Mouse (Mus musculus) lung, embryonic 16.5 days (tissue): ENCODE measurements at regions not wholly inside any gene's neighbourhood (a gene's known extent, or its start where the extent isn't known, plus 50 kb on each side); places are given as distances from the start of the nearest gene placed in this dataset.

Source experiments
- ATAC-seq: fragments of 200-750 bp; cut with Nextera tagmentation; 2 replicates; pipeline ENCODE4 v1.8.0; 2017; ENCODE audit warnings: low read depth, mild to moderate bottlenecking, moderate library complexity
- H3K27ac ChIP-seq: fragments of 300-500 bp; sonication (generic); 2 replicates; pipeline ENCODE4 v1.5.1; 2014; ENCODE audit warnings: mild to moderate bottlenecking, control low read depth, low read length
- H3K27me3 ChIP-seq: fragments of 300-500 bp; sonication (generic); 2 replicates; pipeline ENCODE4 v1.6.1; 2014; ENCODE audit warnings: low read depth, low read length, mixed read lengths; ENCODE audit not compliant: control insufficient read depth, insufficient read depth
- H3K36me3 ChIP-seq: fragments of 300-500 bp; sonication (generic); 2 replicates; pipeline ENCODE4 v1.6.1; 2014; ENCODE audit warnings: low read length; ENCODE audit not compliant: control insufficient read depth, insufficient read depth
- H3K4me1 ChIP-seq: fragments of 300-500 bp; sonication (generic); replicated peaks from 2 replicates; pipeline ENCODE4 v1.6.1; 2014; ENCODE audit warnings: low read length, mixed read lengths; ENCODE audit not compliant: control insufficient read depth, insufficient read depth
- H3K4me2 ChIP-seq: fragments of 300-500 bp; sonication (generic); 2 replicates; pipeline ENCODE4 v1.6.1; 2014; ENCODE audit warnings: low read depth, low read length, control low read depth
- H3K4me3 ChIP-seq: fragments of 300-500 bp; sonication (generic); 2 replicates; pipeline ENCODE4 v1.5.1; 2014; ENCODE audit warnings: mild to moderate bottlenecking, low read length, control low read depth
- H3K9ac ChIP-seq: fragments of 300-500 bp; sonication (generic); 2 replicates; pipeline ENCODE4 v1.6.1; 2014; ENCODE audit warnings: low read length, control low read depth
- H3K9me3 ChIP-seq: fragments of 300-500 bp; sonication (generic); 2 replicates; pipeline ENCODE4 v1.6.1; 2016; ENCODE audit warnings: low read length; ENCODE audit not compliant: control insufficient read depth
- WGBS: fragments of 180-500 bp; shearing (Covaris S2); extraction: QIAGEN DNeasy Blood & Tissue Kit; methylation state at CpG from one replicate; pipeline ENCODE4 v1.1.7; 2014; 5-methylcytosine and 5-hydroxymethylcytosine counted together

DNA sequence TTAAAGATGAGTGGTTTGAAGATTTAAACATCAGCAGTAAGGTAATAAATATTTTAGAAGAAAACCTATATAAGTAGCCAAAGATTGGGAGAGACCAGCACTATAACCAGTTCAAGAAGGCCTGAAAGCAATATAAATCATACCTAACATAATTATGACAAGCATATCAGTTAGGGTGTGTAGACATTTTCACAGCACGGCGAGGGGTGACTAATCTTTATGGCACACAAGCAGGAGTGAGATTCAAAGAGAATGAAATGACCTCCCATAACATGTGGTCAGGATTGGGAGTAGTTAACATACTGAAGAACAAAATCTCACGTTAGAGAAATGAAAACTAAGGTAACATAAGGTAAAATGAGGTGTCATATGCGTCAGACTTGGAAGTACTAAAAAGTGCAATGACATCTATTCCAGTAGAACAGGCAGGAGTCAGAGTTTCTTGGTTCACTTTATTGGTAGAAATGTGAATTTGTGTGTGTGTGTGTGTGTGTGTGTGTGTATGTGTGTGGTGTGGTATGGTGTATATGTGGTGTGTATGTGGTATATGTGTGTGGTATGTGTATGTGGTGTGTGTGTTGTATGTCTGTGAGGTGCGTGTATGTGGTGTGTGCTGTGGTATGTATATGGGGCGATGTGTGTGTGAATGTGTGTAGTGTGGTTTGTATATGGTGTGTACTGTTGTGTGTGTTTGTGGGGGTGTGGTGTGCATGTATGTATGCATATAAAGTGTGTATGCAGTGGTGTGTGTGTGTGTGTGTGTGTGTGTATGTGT is 262.0 kb upstream of the Slc30a5 start:
- Histone ChIP-seq H3K9ac (no peak overlapping the region), H3K36me3 (no peaks in the 10 kb centered on the region), H3K9me3 (no peaks in the 10 kb centered on the region), H3K4me1 (no peaks in the 10 kb centered on the region), H3K4me2 (no peak overlapping the region), H3K27ac (no peak overlapping the region), H3K4me3 (no peak overlapping the region), H3K27me3 (no peaks in the 10 kb centered on the region)
- 81% methylated on average over 6 of the region's 6 CpGs for WGBS
- no peak for ATAC-seq

DNA sequence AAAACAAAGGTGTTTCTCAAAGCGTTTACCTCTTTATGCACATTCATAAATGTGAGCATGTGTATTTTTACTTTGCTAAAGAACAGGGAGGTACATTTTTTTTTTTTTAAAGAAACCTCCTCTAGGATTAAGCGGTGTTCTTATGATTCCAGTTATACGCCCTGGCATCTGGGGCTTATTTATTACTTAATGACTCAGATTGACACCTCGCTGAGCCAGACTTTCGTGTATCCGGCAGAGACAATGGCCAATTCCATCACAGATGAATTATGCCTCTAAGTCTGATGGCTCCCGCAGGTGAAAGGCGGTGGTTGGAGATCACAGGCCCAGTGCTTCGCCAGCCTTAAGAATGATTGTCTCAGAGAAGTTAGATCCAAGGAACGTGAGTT is 259.5 kb upstream of the Slc30a5 start:
- Histone ChIP-seq H3K9ac (no peak overlapping the region), H3K36me3 (no peaks in the 10 kb centered on the region), H3K4me3 (no peak overlapping the region), H3K27me3 (no peaks in the 10 kb centered on the region), H3K27ac (no peak overlapping the region), H3K4me1 (no peaks in the 10 kb centered on the region), H3K9me3 (no peaks in the 10 kb centered on the region), H3K4me2 (no peak overlapping the region)
- WGBS = 87% methylated on average over 10 of the region's 10 CpGs
- no peak for ATAC-seq

DNA sequence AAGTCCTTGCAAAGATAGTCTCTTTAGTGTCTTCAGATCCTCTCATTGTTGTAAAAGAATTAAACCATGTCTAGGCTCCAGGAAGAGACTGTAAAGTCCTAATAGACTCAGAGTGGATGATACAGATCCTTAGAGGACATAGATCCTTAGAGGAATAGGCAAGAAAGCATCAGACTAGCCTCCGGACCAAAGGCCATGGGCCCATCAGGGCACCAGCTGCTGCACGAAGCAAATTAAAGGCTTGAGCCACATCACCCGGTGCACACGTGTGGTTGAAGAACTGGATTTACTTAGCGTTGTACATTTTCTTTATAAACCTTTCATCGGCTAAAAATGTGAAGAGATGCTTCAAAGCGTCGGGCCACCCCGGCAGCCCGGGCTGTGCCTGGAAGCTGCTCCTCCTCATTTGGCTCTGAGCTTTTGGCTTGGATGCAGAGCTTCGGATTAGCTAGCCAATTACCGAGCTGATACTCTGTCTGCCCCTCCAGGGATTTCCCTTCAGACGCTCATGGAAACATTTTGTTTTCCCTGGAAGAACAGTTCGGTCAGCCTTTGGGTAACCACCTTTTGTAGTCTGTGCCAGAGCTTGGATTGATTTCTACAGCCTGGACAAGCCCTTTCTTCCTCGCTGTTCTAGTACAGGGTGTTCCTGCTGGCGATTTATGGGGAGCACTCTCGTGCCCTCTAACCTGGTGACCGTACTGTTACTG is 259.0 kb upstream of the Slc30a5 start:
- Histone ChIP-seq H3K27ac (no peak overlapping the region), H3K4me2 (no peak overlapping the region), H3K27me3 (no peaks in the 10 kb centered on the region), H3K4me3 (no peak overlapping the region), H3K36me3 (no peaks in the 10 kb centered on the region), H3K4me1 (no peaks in the 10 kb centered on the region), H3K9ac (no peak overlapping the region), H3K9me3 (no peaks in the 10 kb centered on the region)
- ATAC-seq = 0 out of 2 replicates have a peak, but pooled peaks have one; percentile 47
- 75% methylated on average over 18 of the region's 18 CpGs for WGBS

DNA sequence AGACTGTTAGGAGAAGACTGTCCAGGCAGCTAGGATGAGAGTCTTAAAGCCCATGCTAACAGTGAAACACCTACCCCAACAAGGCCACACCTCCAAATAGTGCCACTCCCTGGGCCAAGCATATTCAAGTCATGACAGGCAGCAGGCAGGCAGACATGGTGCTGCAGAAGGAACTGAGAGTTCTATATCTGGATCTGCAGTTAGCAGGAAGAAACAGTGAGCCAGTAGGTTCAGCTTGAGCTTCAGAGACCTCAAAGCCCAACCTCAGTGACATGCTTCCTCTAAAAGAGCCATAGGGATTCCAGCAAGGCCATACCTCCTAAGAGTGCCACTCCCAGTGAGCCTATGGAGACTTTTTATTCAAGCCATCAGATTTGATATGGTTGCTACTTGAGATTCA is 252.0 kb upstream of the Slc30a5 start:
- Histone ChIP-seq H3K4me3 (no peak overlapping the region), H3K36me3 (no peaks in the 10 kb centered on the region), H3K4me2 (no peak overlapping the region), H3K9ac (no peak overlapping the region), H3K27ac (no peak overlapping the region), H3K9me3 (no peaks in the 10 kb centered on the region), H3K27me3 (no peaks in the 10 kb centered on the region), H3K4me1 (no peaks in the 10 kb centered on the region)
- ATAC-seq = no peak

DNA sequence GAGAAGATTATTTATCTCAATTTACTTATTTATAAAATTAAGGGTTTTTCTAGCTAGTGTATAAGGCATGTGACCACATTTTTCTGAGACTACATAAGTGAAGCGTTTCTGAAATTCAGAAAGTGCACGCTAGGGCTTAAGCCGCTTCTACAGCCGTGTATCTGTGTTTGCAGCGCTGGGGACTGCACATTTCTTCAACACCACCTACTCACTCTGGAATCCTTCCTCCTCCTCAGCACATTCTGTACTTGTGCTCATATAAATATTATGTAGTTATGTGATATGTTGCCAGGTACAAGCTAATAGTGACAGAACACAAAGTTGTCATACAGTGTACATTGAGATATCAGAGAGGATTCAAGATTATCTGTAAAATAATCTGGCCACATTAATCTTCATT is 251.0 kb upstream of the Slc30a5 start:
- H3K27ac ChIP-seq = no peak overlapping the region
- no peaks in the 10 kb centered on the region for H3K4me1 ChIP-seq
- no peaks in the 10 kb centered on the region for H3K9me3 ChIP-seq
- H3K27me3 ChIP-seq = no peaks in the 10 kb centered on the region
- H3K36me3 ChIP-seq = no peaks in the 10 kb centered on the region
- no peak overlapping the region for H3K4me3 ChIP-seq
- ATAC-seq = no peak
- H3K4me2 ChIP-seq = no peak overlapping the region
- WGBS = 85% methylated on average over 5 of the region's 5 CpGs
- no peak overlapping the region for H3K9ac ChIP-seq

DNA sequence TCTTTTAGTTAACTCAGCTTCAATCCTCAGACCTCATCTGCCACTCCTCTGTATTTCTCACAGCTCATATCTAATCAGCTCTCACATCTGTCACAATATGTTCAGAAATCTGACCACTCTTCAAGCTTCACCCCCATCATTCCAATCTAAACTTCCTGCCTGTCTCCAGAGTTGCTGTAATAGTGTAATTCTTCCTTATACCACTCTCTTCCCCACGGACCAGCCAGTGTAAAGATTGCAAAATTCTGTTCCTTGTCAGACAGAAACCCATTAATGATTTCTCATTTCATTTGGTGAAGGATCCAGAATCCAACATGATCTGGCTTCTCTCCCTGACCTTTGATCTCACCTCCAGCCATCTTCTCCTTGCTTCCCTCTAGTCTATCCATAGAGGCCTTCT is 250.2 kb upstream of the Slc30a5 start:
- no peak overlapping the region for H3K4me2 ChIP-seq
- ATAC-seq = no peak
- no peaks in the 10 kb centered on the region for H3K9me3 ChIP-seq
- H3K4me3 ChIP-seq = no peak overlapping the region
- no peaks in the 10 kb centered on the region for H3K27me3 ChIP-seq
- H3K36me3 ChIP-seq = no peaks in the 10 kb centered on the region
- no peaks in the 10 kb centered on the region for H3K4me1 ChIP-seq
- 24% methylated on average over 1 of the region's 1 CpGs for WGBS
- no peak overlapping the region for H3K27ac ChIP-seq
- no peak overlapping the region for H3K9ac ChIP-seq

DNA sequence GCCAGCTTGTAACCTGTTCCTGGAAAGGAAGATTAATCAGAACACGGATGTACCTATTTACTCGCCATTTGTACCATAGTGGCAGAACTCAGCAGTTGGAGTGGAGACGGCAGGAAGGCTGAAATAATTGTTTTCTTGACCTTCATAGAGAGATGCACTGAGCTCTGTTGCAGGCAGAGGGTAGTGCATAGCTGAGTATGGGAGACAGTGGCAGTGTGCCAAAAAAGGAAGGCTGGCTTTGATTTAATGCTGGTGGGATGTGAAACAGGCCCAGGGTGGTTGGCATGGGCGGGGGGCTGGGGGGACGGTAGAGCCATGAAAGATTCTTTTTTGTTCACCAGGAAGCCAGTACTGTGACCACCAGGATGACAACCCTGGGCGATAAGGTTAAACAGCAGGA is 235.3 kb upstream of the Slc30a5 start:
- H3K9me3 ChIP-seq = no peaks in the 10 kb centered on the region
- 73% methylated on average over 6 of the region's 6 CpGs for WGBS

DNA sequence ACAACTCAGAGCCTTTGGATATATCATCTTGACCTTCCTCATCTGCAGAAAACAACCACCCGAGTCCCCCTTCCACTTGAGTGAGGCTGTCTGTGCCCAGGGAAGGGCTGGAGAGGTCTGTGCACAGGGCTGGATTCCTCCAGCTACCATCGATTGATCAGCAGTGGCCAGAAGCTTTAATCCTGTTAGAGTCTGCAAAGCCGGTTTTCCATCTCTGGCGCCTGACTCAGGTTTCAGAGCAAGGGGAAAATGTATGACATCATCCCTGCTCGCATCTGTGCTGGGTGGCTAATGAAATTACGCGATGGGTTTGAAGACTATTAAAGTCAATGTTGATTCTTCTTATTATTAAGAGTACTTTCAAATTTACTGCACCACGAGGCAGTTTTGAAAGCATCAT is 229.4 kb upstream of the Slc30a5 start:
- Histone ChIP-seq H3K4me1 (no peaks in the 10 kb centered on the region), H3K27ac (no peak overlapping the region), H3K36me3 (no peaks in the 10 kb centered on the region), H3K9me3 (no peaks in the 10 kb centered on the region), H3K4me3 (no peak overlapping the region), H3K27me3 (no peaks in the 10 kb centered on the region), H3K4me2 (no peak overlapping the region), H3K9ac (no peak overlapping the region)
- WGBS = 36% methylated on average over 8 of the region's 8 CpGs
- ATAC-seq = no peak

More for the DNA sequence above, 235.3 kb upstream of the Slc30a5 start:
- H3K4me2 ChIP-seq = no peak overlapping the region
- H3K4me1 ChIP-seq = no peaks in the 10 kb centered on the region
- H3K9ac ChIP-seq = no peak overlapping the region
- H3K4me3 ChIP-seq = no peak overlapping the region
- no peak for ATAC-seq
- H3K36me3 ChIP-seq = no peaks in the 10 kb centered on the region
- no peak overlapping the region for H3K27ac ChIP-seq
- no peaks in the 10 kb centered on the region for H3K27me3 ChIP-seq

DNA sequence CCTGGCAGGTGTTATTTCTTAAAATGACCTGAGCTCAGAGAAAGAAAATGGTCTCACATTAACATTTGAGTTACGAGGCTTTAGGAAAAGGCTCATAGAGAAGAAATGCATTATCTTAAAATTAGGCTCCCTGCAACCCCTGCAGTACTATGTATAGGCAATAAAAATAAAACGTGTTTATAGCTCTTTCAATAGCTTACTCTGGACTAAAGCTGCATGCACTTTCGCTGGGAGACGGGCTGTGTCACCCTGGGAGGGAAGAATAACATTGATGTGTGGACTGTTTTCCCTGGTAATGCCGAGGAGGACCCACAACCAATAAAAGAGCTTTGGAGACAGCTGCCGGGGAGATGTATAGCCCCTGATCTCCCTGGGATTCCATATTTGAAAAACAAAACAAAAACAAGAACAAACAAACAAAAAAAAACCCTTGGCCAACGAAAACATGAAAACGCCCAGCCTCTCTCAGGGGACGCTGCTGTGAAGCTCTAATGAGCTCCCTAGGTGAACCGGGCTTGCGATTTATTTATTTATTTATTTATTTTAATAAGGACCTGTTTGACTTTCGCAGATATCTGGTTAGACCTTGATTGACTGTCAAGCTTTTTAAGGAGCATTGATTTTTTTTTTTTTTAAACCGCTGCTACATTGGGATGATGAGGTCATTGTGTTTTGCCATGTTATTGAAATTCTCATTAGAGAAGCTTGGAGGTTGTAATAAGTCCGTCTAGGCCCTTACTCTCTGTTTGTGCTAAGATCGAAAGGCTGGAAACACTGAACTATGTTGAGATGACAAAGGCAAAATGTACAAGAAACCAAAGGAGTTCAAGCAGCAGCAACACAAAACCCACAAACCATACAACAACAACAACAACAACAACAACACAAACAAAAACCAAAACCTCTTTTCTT is 228.3 kb upstream of the Slc30a5 start:
- no peaks in the 10 kb centered on the region for H3K27me3 ChIP-seq
- no peak for ATAC-seq
- H3K27ac ChIP-seq = no peak overlapping the region
- 69% methylated on average over 15 of the region's 15 CpGs for WGBS
- H3K36me3 ChIP-seq = no peaks in the 10 kb centered on the region
- H3K4me1 ChIP-seq = no peaks in the 10 kb centered on the region
- no peak overlapping the region for H3K9ac ChIP-seq
- H3K4me3 ChIP-seq = no peak overlapping the region
- no peaks in the 10 kb centered on the region for H3K9me3 ChIP-seq
- no peak overlapping the region for H3K4me2 ChIP-seq
